Mouse (Mus musculus) gastrocnemius, postnatal 25 days (tissue): ENCODE measurements around the gene Tmem63a. TPM values are rescaled to one million over a fixed set of nuclear protein-coding genes. Genes with fewer than 3 reads are reported as not detected.
"Not testable (repeated sequence)": the region's sequence is repeated elsewhere in the genome, so short reads cannot be mapped to it uniquely, and the experiment has no call there.

Source experiments
- DNase-seq: peaks from one replicate; pipeline ENCODE4 v3.0.0; 2022
- total RNA-seq, 2 experiments: library from RNA; stranded (reverse); gene quantifications; 1 replicate in 1 of 2; 2 replicates in 1 of 2; pipeline ENCODE4 v1.2.3; 2021

Gene Tmem63a
- total RNA-seq, 2 experiments from 2014 or later, result 11.7 to 12.4 TPM

DNA sequence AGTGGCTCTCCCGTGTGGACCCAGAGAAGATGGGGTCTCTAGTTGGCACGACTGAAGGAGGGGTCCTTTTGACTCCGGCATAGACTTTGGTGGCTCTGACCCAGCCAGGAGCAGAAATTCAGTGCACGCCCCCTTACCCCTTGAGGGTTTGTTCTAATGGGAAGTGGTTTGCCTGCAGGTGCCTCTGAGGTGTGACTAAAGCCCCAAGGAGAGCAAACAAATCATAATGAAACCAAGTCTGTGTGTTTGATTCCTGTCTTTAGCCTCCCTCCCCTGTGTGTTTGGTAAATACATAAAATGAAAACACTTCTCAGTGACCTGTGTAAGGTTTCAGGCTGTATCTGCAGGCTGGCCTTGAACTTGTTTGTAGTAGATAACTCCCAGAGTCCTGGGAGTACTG is 15.9 kb upstream of the Tmem63a start:
- no peak for DNase-seq

DNA sequence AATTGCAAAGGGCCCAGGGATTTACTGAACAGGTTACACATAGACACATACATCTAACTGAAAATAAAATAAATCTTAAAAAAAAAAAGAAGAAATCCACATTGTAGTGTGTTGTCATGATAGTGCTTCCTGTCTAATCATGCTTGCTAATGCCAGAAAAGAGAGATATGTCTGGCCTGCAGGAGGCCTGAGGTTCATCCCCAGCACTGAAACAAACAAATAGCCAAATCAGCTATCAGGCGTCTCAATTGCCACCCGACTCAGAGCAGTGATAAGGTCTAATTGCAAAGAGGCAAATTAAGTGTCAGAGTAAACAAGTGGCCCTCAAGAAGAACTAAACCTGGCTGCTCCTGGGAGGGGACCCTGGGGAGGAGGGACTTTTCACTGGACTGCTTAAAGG is 12.5 kb upstream of the Tmem63a start:
- DNase-seq, result no peak

DNA sequence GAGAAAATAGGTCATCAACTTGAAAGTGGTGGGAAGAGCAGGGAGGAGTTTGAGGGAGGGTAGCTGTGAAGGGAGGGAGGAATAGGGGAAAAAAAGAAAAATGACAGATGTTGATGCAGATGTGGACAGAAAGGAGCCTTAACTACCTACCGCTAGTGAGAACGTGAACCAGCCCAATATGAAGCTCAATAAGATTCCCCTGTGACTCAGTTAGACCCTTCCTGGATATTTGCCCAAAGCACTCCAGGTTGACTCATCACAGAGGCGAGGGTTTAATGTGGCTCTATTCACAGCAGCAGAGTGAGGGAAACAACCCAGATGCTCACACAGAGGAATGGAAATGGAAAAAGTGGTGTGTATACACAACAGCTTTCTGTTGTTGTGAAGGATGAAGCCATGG is 11.0 kb upstream of the Tmem63a start:
- no peak for DNase-seq

DNA sequence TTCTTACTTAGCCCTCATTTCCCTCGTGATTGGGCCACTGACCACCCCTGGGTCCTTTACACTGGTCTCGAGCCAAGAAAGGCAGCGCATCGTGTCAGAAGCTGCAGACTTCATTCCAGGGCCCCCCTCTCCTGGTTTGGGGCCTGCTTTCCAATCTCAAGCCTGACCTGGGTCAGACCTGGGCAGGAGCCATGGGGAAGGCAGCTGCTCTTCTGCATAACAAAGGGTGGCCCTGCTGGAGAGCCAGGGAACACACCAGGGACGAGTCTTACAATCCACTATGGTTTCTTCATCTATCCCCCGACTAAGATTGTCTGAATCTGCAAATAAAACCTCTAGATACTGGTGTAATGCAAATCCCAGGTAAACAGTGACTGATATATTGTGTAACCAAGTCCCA is 8.5 kb upstream of the Tmem63a start:
- no peak for DNase-seq

DNA sequence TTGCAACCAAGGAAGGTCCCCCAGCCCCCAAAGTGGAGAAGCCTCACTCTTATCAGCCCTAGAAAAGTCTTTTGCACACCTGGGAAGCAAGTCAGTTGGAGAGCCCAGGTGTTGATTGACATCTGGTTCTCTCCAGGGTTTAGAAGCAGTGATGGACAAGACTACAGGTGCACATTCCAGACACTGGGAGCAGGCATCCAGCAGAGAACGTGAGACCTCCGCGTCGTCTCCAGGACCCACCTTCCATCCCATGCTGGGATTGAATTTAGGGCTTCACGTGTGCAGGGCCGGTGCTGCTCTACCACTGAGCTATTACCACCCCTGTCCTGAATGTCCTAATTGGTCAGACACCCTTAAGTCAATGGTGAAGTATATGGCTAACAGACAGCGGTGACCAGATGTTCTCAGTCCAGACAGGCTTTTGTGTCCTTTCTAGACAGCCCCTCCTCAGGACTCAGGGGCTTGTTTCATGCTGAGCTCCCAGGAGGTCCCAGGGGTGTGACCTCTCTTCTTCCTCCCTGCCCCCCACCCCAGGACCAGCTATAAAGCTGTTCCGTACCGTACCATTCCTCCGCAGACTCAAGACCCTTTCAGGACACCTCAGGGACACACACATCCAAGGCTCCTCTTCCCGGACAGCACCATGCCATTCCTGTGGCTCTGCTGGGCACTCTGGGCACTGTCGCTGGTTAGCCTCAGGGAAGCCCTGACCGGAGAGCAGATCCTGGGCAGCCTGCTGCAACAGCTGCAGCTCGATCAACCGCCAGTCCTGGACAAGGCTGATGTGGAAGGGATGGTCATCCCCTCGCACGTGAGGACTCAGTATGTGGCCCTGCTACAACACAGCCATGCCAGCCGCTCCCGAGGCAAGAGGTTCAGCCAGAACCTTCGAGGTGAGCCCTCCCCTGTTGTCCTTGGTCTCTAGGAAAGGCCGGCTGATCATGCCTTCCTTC is 7.4 kb upstream of the Tmem63a start, which contains the start of gene Lefty1:
Gene Lefty1 (plus strand): TSS at position 556 of the 953 bp plus-strand sequence.
- DNase-seq, result no peak

DNA sequence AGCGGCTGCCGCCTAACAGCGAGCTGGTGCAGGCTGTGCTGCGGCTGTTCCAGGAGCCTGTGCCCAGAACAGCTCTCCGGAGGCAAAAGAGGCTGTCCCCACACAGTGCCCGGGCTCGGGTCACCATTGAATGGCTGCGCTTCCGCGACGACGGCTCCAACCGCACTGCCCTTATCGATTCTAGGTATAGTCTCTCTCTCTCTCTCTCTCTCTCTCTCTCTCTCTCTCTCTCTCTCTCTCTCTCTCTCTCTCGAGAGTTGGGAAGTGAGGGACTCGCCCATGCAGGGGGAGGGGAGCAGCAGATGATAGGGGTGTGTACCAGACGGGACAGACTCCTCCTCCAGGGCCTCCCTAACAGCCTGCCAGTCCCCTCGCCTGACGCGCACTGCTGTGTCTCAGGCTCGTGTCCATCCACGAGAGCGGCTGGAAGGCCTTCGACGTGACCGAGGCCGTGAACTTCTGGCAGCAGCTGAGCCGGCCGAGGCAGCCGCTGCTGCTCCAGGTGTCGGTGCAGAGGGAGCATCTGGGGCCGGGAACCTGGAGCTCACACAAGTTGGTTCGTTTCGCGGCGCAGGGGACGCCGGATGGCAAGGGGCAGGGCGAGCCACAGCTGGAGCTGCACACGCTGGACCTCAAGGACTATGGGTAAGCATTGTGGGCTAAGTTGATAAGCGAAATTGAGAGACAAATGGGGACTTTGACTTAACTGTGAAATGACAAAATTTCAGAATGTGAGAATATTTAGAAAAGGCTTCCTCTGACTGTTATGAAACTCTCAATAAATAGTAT is 5.3 kb upstream of the Tmem63a start:
- DNase-seq, result peak; percentile 67

DNA sequence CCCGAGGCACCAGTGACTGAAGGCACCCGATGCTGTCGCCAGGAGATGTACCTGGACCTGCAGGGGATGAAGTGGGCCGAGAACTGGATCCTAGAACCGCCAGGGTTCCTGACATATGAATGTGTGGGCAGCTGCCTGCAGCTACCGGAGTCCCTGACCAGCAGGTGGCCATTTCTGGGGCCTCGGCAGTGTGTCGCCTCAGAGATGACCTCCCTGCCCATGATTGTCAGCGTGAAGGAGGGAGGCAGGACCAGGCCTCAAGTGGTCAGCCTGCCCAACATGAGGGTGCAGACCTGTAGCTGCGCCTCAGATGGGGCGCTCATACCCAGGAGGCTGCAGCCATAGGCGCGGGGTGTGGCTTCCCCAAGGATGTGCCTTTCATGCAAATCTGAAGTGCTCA is 4.5 kb upstream of the Tmem63a start:
- DNase-seq, result not testable (repeated sequence)

DNA sequence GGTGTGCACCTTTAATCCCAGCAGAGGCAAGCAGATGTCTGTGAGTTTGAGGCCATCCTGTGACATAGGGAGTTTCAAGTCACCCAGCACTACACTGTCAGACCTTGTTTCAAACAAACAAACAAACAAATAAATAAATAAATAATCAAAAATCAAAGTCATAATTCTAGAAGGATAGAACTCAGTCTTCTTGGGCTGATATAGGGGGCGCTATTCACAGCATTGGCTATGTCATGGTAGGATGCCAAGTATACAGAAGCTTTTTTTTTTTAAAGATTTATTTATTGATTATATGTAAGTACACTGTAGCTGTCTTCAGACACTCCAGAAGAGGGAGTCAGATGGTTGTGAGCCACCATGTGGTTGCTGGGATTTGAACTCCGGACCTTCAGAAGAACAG is 3.4 kb upstream of the Tmem63a start:
- not testable (repeated sequence) for DNase-seq

DNA sequence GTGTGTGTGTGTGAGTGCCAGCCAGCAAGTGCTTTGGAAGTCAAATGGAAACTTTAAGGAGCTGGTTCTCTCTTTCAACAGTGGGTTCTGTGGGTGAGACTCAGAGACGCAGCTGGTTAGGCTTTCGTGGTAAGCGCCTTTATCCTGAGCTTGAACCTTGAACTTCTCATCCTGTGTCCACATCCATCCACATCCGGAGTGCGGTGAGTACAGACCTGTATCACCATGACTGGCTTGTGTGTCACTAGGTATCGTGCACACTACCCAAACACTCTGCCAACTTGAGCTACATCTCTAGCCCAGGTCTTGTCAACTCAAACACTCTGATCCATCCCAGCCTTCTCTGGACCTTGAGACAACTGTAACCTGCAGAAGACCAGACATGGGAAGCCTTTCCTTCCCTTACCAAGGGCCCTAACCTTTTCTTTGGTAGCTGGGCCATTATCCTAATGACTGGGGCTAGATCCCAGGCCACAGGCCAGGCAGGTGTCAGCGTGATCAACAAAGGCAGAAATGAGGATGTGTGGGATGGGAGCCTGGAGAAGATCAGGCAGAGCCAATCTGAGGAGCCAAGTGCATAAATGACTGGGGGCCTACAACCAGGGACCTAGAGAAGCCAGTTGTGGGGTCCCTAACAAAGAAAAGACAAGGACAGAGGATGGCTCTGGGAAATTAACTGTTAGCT is 1.2 kb upstream of the Tmem63a start:
- no peak for DNase-seq

DNA sequence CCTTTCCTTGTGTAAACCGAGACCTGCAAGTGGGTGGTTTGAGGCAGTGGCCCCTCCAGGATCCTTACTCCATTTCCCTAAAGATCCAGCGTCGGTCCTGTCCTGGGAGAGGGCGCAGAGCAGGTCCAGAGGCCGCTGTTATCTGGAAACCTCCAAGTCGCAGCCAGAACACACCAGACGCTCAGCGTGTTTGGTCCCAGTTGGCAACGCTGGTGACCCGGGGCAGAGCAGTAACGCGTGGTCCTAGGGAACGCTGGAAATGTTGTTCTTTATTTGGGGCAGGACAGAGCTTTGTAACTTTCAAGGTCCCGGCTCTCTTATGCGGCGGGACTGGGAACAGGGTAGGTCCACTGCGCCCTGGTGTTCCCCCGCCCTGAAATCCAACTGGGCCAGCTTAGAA is 418 bp upstream of the Tmem63a start:
- DNase-seq, result no peak

DNA sequence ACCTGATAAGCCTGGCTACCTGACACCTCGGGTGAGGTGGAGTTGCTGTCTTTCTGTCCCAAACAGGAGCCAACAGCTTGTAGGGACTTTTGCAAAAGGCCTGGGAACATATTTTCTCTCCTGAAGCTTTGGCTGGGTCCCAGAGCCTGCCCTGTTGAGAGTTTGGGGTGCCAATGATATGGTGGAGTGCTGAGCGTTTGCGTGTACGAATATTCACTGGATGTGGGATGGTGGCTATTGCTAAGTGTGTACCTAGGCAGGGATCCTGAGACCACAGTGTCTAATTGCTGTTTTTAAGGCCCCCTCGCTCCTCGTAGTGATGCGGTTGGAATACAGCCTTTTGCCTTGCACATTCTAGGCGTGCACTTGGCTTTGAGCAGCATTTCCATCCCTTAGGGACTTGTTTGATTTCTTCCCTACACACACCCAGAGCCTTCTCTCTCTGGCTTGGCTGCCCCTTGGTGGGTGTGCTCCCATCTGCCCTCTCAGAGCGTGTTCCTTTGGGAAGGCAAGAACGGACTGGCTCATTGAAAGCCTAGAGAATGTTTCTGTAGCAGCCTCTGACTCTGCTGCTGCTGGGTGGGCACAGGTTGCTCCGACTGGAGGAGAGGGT is 994 bp downstream of the Tmem63a start:
- peak; percentile 46 for DNase-seq

DNA sequence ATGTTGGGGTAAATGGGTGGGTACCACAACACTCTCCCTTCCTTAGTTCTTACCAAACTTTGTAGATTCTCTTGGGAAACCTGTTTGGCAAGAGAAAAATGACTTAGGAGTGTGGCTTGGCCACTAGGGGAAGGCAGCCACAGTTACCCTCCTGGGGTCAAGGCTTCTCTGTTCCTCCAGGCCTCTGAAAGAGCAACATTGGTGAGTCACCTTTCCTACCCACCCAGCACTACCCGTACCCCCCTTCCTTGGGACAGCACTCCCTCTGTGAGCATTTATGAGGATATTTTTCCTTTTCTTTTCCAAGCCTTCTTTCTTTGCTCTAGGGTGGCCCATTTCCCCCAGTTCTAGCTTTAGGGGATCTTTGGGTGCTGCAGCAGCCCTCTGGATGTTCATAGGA is 1.8 kb downstream of the Tmem63a start:
- no peak for DNase-seq

DNA sequence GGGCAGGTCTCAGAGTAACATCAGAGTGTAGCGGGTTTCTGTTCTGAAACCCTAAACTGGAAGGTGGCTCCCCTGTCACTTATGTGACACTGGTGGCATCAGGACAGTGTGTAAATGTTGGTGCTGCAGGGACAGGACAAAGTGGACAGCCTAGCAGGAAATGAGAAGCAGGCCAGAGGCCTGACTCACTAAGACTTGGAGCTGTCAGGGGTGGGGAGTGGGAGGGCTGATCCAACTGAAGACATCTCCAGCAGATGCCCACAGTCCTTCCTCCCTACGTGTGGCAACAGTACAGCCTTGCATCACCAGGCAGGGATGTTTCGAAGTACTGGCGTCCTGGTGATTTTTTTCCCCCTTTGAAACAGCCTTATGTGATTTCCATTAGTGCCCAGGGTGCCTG is 2.4 kb downstream of the Tmem63a start:
- no peak for DNase-seq

DNA sequence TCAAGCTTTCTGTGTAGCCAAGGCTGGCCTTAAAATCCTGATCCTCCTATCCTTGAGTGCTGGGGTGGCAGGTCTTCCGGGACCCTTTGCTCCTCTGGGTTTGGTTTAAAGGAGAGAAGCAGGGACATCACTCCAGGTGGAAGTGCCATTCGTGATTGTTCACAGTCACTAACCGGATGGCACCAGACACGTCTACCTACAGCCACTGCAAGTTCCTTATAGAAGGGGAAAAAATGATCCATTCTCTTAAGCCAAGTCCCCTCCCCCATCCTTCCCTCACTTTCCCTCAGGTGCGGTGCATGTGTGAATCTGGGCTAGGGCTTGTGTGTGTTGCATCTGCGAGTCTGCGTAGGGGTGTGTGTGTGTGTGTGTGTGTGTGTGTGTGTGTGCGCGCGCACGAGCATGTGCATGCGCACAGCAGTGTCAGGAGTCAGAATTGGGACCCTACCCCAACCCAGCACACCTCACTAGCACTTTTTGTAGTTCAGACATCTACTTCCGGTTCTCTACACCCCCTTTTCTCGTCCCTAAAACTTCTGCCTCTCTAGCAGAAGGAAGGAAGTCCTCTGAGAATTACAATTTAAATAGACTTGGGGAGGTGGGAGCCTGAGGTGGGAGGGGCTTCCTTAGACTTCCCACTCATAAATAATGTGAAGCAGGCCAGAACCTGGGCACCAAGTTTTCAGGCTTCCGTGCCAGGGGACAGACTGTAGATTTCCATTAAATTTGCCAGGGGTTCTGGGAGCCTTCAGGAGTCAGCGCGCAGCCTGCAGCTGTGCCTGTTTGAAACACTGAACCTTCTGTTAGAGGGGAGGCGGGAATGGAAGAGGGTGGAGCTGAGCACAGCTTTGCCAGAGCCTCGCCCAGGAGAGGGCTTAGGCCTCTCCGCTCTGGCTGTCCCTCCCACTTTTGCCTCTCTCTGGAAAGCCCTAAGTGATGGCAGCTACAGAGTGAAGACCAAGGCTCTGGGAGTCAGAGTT is 3.1 kb downstream of the Tmem63a start:
- DNase-seq, result peak; percentile 72

DNA sequence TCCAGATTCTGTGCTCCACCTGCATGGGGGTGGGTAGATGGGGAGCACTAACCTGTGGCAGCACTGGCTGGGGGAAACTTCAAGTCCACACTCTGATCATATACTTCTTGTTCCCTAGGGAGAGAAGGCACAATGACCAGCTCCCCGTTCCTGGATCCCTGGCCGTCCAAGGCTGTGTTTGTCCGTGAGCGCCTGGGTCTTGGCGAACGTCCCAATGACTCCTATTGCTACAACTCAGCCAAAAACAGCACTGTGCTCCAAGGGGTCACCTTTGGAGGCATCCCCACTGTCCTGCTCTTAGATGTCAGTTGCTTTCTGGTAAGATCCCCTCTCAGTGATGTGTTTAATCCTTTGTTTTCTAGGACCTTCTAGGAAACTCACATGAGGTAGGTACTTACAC is 4.3 kb downstream of the Tmem63a start:
- no peak for DNase-seq

DNA sequence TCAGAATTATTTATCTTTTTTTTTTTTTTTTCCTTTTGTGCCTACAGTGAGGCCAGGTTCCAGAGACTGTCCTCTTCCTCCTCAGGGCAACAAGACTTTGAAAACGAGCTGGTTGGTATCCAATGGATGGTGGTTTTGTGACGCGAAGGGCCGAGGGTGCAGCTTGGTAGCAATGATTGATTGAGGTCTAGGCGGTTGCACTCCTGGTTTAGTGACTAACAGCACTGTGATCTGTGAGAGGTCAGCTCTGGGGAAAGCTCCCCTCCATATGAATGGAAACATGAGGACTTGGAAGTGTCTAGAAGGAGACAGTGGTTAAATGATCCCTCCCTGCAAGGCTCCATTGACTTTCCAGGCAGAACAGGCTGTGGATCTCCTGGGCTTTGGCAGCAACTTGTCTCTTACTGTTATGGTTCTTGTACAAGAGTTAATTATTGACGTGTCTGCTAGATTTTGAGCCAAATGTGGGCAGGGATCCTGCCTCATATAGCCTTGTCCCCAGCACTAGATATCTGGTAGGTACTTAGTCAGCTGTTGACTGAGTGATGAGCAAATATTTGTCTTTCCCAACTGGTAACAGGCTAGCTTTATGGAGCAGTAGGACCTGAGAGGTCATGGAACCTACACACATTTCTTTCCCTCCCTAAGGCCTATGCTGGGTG is 10.1 kb downstream of the Tmem63a start:
- no peak for DNase-seq

DNA sequence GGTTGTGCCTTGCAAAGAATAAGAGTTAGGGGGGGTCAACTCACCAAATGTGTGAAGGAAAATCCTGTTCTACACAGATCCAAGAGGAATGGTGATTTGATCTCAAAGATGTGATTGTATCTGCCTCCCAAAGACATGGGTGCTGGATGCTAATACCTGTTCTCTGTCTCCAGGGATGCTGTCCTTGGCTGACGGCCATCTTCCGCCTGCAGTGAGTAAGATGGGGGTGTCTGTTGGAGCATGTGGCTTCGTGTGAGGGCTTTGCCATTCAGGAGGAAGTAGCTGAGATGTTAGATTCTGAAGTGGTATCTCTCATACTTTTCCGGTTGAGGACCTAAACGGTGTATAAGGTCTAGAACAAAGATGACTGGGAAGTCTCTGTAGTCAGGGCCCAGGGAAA is 10.7 kb downstream of the Tmem63a start:
- no peak for DNase-seq

DNA sequence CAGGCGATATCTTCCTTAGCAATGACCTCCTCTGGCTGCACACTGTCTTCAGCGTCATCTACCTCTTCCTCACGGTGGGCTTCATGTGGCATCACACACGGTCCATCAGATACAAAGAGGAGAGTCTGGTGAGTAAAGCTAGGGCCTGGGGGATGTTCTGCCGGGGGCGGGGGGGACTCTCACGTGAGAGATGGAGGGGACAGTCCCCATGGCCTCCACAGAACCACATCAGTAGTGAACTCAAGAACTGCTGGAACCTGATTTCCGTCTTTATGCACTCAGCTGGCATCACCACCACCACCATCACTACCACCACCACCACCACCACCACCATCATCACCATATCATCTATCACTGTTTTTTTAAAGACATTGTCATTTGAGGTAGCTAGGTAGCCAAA is 14.3 kb downstream of the Tmem63a start:
- DNase-seq, result no peak

DNA sequence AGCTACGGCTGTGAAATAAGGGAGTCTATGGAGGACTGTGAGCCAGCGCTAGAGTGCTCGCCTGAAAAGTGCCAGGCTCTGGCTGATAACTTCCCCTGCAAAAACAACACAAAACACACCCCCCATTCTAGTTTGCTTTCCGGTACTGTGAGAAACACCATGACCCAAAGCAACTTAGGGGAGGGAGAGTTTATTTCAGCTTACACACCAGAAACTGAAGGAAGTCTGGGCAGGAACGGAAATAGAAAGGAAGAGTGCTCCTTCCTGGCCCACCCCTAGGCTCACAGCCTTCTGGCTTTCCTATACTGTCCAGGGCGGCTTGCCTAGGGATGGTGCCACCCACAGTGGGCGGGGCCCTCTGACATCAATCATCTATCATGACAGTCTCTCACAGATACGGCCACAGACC is 14.8 kb downstream of the Tmem63a start:
- DNase-seq, result peak; percentile 25

DNA sequence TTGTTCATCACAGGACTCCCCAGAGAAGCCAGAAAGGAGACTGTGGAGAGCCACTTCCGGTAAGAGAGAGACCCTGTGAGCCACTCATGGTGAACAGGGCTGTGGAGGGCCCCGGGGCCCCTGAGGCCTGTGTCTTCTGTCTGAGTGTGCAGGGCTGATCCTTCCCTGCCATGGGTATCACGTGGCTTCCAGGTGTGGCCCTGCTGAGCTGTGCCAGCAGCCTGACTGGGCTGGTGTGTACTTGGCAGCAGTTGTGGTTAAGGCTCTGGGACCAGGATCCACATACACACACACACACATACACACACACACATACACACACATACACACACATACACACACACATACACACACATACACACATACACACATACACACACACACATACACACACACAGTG is 15.8 kb downstream of the Tmem63a start:
- no peak for DNase-seq
